Mouse (Mus musculus): ENCODE measurements at regions not wholly inside any gene's neighbourhood (a gene's known extent, or its start where the extent isn't known, plus 50 kb on each side); places are given as distances from the start of the nearest gene placed in this dataset.

DNA sequence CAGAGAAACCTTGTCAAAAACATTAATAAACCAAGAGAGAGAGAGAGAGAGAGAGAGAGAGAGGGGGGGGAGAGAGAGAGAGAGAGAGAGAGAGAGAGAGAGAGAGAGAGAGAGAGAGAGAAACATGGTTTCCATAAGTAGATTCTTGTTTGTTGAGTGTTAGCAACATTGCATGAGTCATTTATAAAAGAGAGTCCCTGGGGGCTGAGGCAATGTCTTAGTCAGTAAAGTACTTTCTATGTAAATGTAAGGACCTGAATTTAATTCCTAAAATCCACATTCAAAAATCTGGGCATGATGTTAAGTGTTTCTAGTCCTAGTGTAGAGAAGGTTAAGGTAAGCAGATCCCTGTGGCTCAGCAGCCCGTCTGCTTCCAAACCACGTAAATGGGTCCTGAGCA is 304.9 kb downstream of the Osr1 start:
- TF ChIP-seq POLR2A (IDR thresholded peaks at IDR 0.05; ENCODE audit: low read depth, low read length) (no peak), CTCF (conservative IDR thresholded peaks at IDR 0.05; ENCODE audit: insufficient read depth, insufficient read length, low read depth, low read length) (no peak)
